Mouse (Mus musculus) thymus, adult 2 months (tissue): ENCODE data around the gene 4933414I15Rik. TPM values are rescaled to one million over a fixed set of nuclear protein-coding genes. Genes with fewer than 3 reads are reported as not detected.

Experiments used
- DNase-seq: peaks from one replicate; pipeline ENCODE4 v3.0.0; 2021
- H3K27ac ChIP-seq: fragments of 200-500 bp; 2 replicates; pipeline ENCODE4 v1.5.1; 2012; ENCODE audit warnings: low read length, control low read depth; ENCODE audit not compliant: control insufficient read depth, insufficient read depth
- H3K27me3 ChIP-seq: fragments of 200-500 bp; 2 replicates; pipeline ENCODE4 v1.6.1; 2012; ENCODE audit warnings: mild to moderate bottlenecking, low read length, moderate library complexity, mixed read lengths; ENCODE audit not compliant: control insufficient read depth, insufficient read depth
- H3K36me3 ChIP-seq: fragments of 200-500 bp; 2 replicates; pipeline ENCODE4 v1.6.1; 2012; ENCODE audit warnings: mild to moderate bottlenecking, low read length, moderate library complexity; ENCODE audit not compliant: control insufficient read depth, insufficient read depth
- H3K4me1 ChIP-seq: fragments of 200-500 bp; replicated peaks from 2 replicates; pipeline ENCODE4 v1.6.1; 2012; ENCODE audit warnings: low read length; ENCODE audit not compliant: control insufficient read depth, insufficient read depth
- H3K4me3 ChIP-seq: fragments of 200-500 bp; 2 replicates; pipeline ENCODE4 v1.5.1; 2012; ENCODE audit warnings: mild to moderate bottlenecking, low read length, control low read depth, moderate library complexity; ENCODE audit not compliant: control insufficient read depth, insufficient read depth
- CTCF ChIP-seq: fragments of 200-500 bp; IDR thresholded peaks from 2 replicates; pipeline ENCODE4 v1.5.1; 2012; ENCODE audit warnings: mild to moderate bottlenecking, control low read depth, low read length, moderate library complexity, borderline replicate concordance; ENCODE audit not compliant: control insufficient read depth, poor library complexity, insufficient read depth; ENCODE audit errors: extremely low read depth
- POLR2A ChIP-seq: fragments of 200-500 bp; IDR thresholded peaks from 2 replicates; pipeline ENCODE4 v1.6.1; 2012; ENCODE audit warnings: mild to moderate bottlenecking, low read length, control low read depth, moderate library complexity; ENCODE audit not compliant: control insufficient read depth, poor library complexity, insufficient read depth; ENCODE audit errors: extremely low read depth
- WGBS: fragments of 180-500 bp; shearing (Covaris S2); methylation state at CpG from one replicate; pipeline ENCODE4 v1.1.7; 2018; 5-methylcytosine and 5-hydroxymethylcytosine counted together
- polyA plus RNA-seq: library from polyadenylated mRNA; depleted of rRNA; stranded (reverse); fragments of >200 nt; gene quantifications from 2 replicates; pipeline ENCODE4 v1.2.3, GENCODE M21; 2012; rRNA removed

Gene 4933414I15Rik
- polyA plus RNA-seq, result not detected in 2 replicates

DNA sequence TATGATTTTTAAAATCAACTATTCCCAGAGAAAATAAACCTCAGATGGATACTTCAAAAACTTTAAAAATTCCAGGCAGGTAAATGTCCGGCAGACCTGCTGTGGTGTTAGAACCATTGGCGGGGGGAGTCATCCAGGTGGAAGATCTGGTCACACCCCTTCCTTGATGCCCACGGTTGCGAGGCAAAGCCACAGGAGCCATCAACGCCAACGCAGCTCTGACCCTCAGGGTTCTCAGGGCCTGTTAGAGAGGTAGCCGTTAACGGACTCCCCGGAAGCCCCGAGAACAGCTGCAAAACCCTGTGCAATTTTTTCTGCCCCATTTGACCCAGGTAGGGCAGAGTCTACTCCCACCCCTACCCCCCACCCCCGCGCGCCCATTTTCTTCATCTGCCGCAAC lies at the start of gene 4933414I15Rik:
TSS of gene 4933414I15Rik (minus strand) at position 260 of the 400 bp plus-strand sequence.
- no peak within 1 kb of the TSS for H3K4me3 ChIP-seq
- H3K36me3 ChIP-seq, result no peaks in the 10 kb centered on the region
- TF ChIP-seq CTCF (no peak), POLR2A (no peak)
- WGBS, result 83% methylated on average over 14 of the region's 14 CpGs
- no peak for DNase-seq
- H3K4me1 ChIP-seq, result no peaks in the 10 kb centered on the region
- no peaks in the 10 kb centered on the region for H3K27me3 ChIP-seq
- H3K27ac ChIP-seq, result no peak within 1 kb of the TSS

DNA sequence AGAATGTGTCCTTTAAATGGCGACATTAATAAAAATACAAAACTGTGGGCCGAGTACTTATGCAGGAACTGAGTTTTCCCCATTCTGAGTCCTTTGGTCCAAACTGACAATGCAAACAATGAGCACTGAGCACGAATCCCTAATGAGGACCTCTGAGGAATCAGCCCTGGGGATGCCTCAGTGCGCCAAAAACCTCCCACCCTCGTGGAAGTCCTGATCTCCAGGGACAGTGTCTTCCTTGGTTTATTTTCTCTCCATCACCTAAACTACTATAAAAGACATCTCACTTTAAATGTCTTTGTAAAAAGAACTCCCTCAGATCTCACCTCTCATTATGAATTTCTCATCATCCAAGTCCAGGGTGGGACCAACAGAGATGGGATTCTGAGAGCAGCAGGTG lies 38.1 kb upstream of the 4933414I15Rik start, which contains the start of gene Olfr1377:
TSS of gene Olfr1377 (plus strand) at position 301 of the 400 bp plus-strand sequence.
- Histone ChIP-seq H3K27ac (no peak within 1 kb of the TSS), H3K36me3 (no peaks in the 10 kb centered on the region), H3K4me1 (no peaks in the 10 kb centered on the region), H3K27me3 (no peaks in the 10 kb centered on the region), H3K4me3 (no peak within 1 kb of the TSS)
- no peak for TF ChIP-seq CTCF
- no peak for TF ChIP-seq POLR2A
- DNase-seq, result no peak
- 79% methylated on average over 5 of the region's 5 CpGs for WGBS

GRCm38 (mm10) chr11:50977216-50977615 lies 33.7 kb upstream of the 4933414I15Rik start:
- no peak for DNase-seq
- 90% methylated on average over 4 of the region's 4 CpGs for WGBS
- H3K4me1 ChIP-seq, result no peaks in the 10 kb centered on the region
- TF ChIP-seq POLR2A (no peak), CTCF (no peak)
- no peaks in the 10 kb centered on the region for H3K36me3 ChIP-seq
- no peak overlapping the region for H3K27ac ChIP-seq
- no peak overlapping the region for H3K4me3 ChIP-seq
- no peaks in the 10 kb centered on the region for H3K27me3 ChIP-seq

DNA sequence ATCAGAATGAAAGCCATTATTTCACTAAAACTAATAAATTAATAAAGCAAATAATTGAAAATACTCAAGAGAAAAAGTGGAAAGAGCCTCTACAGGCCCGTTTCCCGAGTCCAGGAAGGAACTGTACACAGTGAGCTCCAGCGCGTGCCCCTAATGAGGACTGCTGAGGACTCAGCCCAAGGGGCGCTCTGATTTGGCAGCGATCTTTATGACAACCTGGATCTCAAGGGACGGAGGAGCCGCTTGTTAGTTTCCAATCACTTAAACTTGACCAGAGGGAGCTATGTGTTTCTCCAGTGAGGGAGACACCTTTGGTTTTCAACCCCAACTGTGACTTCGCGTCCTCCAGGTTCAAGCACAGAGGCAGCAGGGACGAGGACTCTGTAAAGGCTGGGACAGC lies 22.7 kb upstream of the 4933414I15Rik start, which contains the start of gene Olfr1378:
TSS of gene Olfr1378 (plus strand) at position 301 of the 400 bp plus-strand sequence.
- no peaks in the 10 kb centered on the region for H3K27me3 ChIP-seq
- no peaks in the 10 kb centered on the region for H3K4me1 ChIP-seq
- no peaks in the 10 kb centered on the region for H3K36me3 ChIP-seq
- TF ChIP-seq POLR2A (no peak), CTCF (no peak)
- 94% methylated on average over 11 of the region's 11 CpGs for WGBS
- no peak within 1 kb of the TSS for H3K4me3 ChIP-seq
- H3K27ac ChIP-seq, result no peak within 1 kb of the TSS
- DNase-seq, result no peak

DNA sequence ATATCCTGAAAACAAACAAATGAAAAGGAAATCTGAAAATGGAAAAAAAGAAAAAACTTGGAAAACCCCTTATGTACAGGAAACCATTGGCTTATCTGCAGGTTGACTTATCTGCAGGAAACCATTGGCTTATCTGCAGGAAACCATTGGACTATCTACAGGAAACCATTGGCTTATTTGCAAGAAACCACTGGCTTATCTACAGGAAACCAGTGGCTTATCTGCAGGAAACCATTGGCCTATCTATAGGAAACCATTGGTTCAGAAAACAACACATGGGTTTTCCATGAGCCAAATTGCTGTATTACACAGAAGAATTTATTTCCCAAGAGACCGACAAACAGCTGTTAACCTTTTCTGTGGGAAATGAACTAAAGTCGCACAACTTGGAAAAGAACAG lies 21.3 kb upstream of the 4933414I15Rik start:
- Histone ChIP-seq H3K27ac (no peak overlapping the region), H3K36me3 (no peaks in the 10 kb centered on the region), H3K4me3 (no peak overlapping the region), H3K27me3 (no peaks in the 10 kb centered on the region), H3K4me1 (no peaks in the 10 kb centered on the region)
- DNase-seq, result no peak
- 9% methylated on average over 2 of the region's 2 CpGs for WGBS
- TF ChIP-seq POLR2A (no peak), CTCF (no peak)

- 86% methylated on average over 6 of the region's 6 CpGs for WGBS
- no peak for DNase-seq
These were observed 10.1 kb upstream of the 4933414I15Rik start, which contains the start of gene Prop1 for GRCm38 (mm10) chr11:50953665-50954064. Gene Prop1 (minus strand): TSS chr11:50953765.

GRCm38 (mm10) chr11:50952290-50952689 lies 8.7 kb upstream of the 4933414I15Rik start:
- no peak overlapping the region for H3K27ac ChIP-seq
- no peak for TF ChIP-seq CTCF
- no peak for TF ChIP-seq POLR2A
- DNase-seq, result no peak
- 46% methylated on average over 14 of the region's 14 CpGs for WGBS
- H3K4me1 ChIP-seq, result no peaks in the 10 kb centered on the region
- H3K36me3 ChIP-seq, result no peaks in the 10 kb centered on the region
- no peaks in the 10 kb centered on the region for H3K27me3 ChIP-seq
- no peak overlapping the region for H3K4me3 ChIP-seq

More at GRCm38 (mm10) chr11:50953665-50954064, 10.1 kb upstream of the 4933414I15Rik start, which contains the start of gene Prop1:
- TF ChIP-seq CTCF (no peak), POLR2A (no peak)
- Histone ChIP-seq H3K4me3 (no peak within 1 kb of the TSS), H3K27ac (no peak within 1 kb of the TSS), H3K27me3 (no peaks in the 10 kb centered on the region), H3K4me1 (no peaks in the 10 kb centered on the region), H3K36me3 (no peaks in the 10 kb centered on the region)
